Mouse (Mus musculus) gastrocnemius, postnatal 4 days (tissue): ENCODE measurements around the gene Suv39h2. TPM values are rescaled to one million over a fixed set of nuclear protein-coding genes. Genes with fewer than 3 reads are reported as not detected.
A peak's percentile ranks its signal among the peaks of the same experiment; 100 is the strongest.

Source experiments
- DNase-seq, 2 experiments: peaks; one replicate each; pipeline ENCODE4 v3.0.0; 2021 to 2022; ENCODE audit warnings: low spot score in 2 of 2, mixed read lengths in 2 of 2
- long read RNA-seq, 2 experiments: library from polyadenylated mRNA; stranded (forward); transcript quantifications; one replicate each; pipeline ENCODE4 v2.0.0; 2021
- total RNA-seq, 2 experiments: library from RNA; stranded (reverse); gene quantifications; 2 replicates each; pipeline ENCODE4 v1.2.3; 2021

Suv39h2 gene
- total RNA-seq: 1 to 10 TPM; 2.1 to 2.3 TPM
- long read RNA-seq, experiment 1, full-length matches to known transcripts: 2 of 3 reads
- long read RNA-seq, experiment 1, partial matches to known transcripts: 1 of 3 reads
- long read RNA-seq, experiment 1, other reads (novel, unspliced or antisense): 0 of 3 reads
- long read RNA-seq, experiment 2, partial matches to known transcripts: 1 of 2 reads
- long read RNA-seq, experiment 2, other reads (novel, unspliced or antisense): 0 of 2 reads

- peak; percentile 97 to 98 for DNase-seq
Measured at GRCm38 (mm10) chr2:3474861-3475283, at the start of gene Suv39h2. Gene Suv39h2 (minus strand): TSS chr2:3475031.

- DNase-seq: no peak
Measured at GRCm38 (mm10) chr2:3522558-3522957, 47.7 kb upstream of the Suv39h2 start.

- DNase-seq: peak; percentile 69 to 88
Measured at GRCm38 (mm10) chr2:3512552-3513454, 38.0 kb upstream of the Suv39h2 start, which contains the start of the genes Gm45902, Hspa14 and Cdnf. Gene Gm45902 (minus strand): TSS chr2:3512790. Gene Hspa14 (minus strand): TSS chr2:3512814. Gene Cdnf (plus strand): TSS chr2:3513030.

GRCm38 (mm10) chr2:3512076-3512475 lies 37.2 kb upstream of the Suv39h2 start:
- no peak for DNase-seq

- DNase-seq: no peak
Measured at GRCm38 (mm10) chr2:3500886-3501285, 26.1 kb upstream of the Suv39h2 start.

- DNase-seq: no peak
Measured at GRCm38 (mm10) chr2:3499543-3499942, 24.7 kb upstream of the Suv39h2 start.

GRCm38 (mm10) chr2:3493833-3494409 lies 19.1 kb upstream of the Suv39h2 start:
- DNase-seq: no peak

- DNase-seq: no peak
Measured at GRCm38 (mm10) chr2:3489816-3490215, 15.0 kb upstream of the Suv39h2 start.

GRCm38 (mm10) chr2:3480239-3480638 lies 5.4 kb upstream of the Suv39h2 start:
- no peak for DNase-seq

GRCm38 (mm10) chr2:3475746-3476251 lies 968 bp upstream of the Suv39h2 start:
- DNase-seq: no peak

GRCm38 (mm10) chr2:3474361-3474805 lies 448 bp downstream of the Suv39h2 start:
- DNase-seq: peak; percentile 16 to 47

- DNase-seq: no peak
Measured at GRCm38 (mm10) chr2:3473891-3474290, 940 bp downstream of the Suv39h2 start.

- no peak for DNase-seq
Measured at GRCm38 (mm10) chr2:3456590-3456989, 18.2 kb downstream of the Suv39h2 start.

- DNase-seq: no peak
Measured at GRCm38 (mm10) chr2:3453096-3453495, 21.7 kb downstream of the Suv39h2 start.

- no peak for DNase-seq
Measured at GRCm38 (mm10) chr2:3449431-3449830, 25.4 kb downstream of the Suv39h2 start.

- DNase-seq: no peak
Measured at GRCm38 (mm10) chr2:3445984-3446383, 28.8 kb downstream of the Suv39h2 start.

GRCm38 (mm10) chr2:3444206-3444605 lies 30.6 kb downstream of the Suv39h2 start:
- no peak for DNase-seq

- DNase-seq: no peak
Measured at GRCm38 (mm10) chr2:3437956-3438355, 36.9 kb downstream of the Suv39h2 start.

- no peak for DNase-seq
Measured at GRCm38 (mm10) chr2:3435369-3436061, 39.3 kb downstream of the Suv39h2 start.

- DNase-seq: no peak
Measured at GRCm38 (mm10) chr2:3430956-3431355, 43.9 kb downstream of the Suv39h2 start.

GRCm38 (mm10) chr2:3424579-3424910 lies 50.3 kb downstream of the Suv39h2 start:
- no peak for DNase-seq
